Mouse (Mus musculus) kidney, postnatal 0 days (tissue): Measurements from ENCODE around the gene Palm2. TPM values are rescaled to one million over a fixed set of nuclear protein-coding genes. Genes with fewer than 3 reads are reported as not detected.
A peak's percentile ranks its signal among the peaks of the same experiment; 100 is the strongest.

Experiments
- ATAC-seq: fragments of 200-750 bp; cut with Nextera tagmentation; replicated peaks from 2 replicates; pipeline ENCODE4 v1.8.0; 2017; ENCODE audit warnings: low read depth, moderate number of reproducible peaks, moderate TSS enrichment, moderate library complexity; ENCODE audit not compliant: low FRiP score
- DNase-seq: peaks from one replicate; pipeline ENCODE4 v3.0.0-alpha.2; 2016; ENCODE audit warnings: low spot score
- H3K27ac ChIP-seq: fragments of 300-500 bp; sonication (generic); 2 replicates; pipeline ENCODE4 v1.5.1; 2014; ENCODE audit warnings: mild to moderate bottlenecking
- H3K27me3 ChIP-seq: fragments of 300-500 bp; sonication (generic); 2 replicates; pipeline ENCODE4 v1.6.1; 2014; ENCODE audit warnings: low read length, mixed read lengths; ENCODE audit not compliant: insufficient read depth
- H3K36me3 ChIP-seq: fragments of 300-500 bp; sonication (generic); 2 replicates; pipeline ENCODE4 v1.6.1; 2014; ENCODE audit warnings: low read length, mixed read lengths; ENCODE audit not compliant: insufficient read depth
- H3K4me1 ChIP-seq: fragments of 300-500 bp; sonication (generic); replicated peaks from 2 replicates; pipeline ENCODE4 v1.6.1; 2014; ENCODE audit warnings: antibody characterized with exemption, low read length, mixed read lengths; ENCODE audit not compliant: insufficient read depth
- H3K4me2 ChIP-seq: fragments of 300-500 bp; sonication (generic); 2 replicates; pipeline ENCODE4 v1.6.1; 2014; ENCODE audit warnings: mild to moderate bottlenecking, low read length, moderate library complexity, mixed read lengths
- H3K4me3 ChIP-seq: fragments of 300-500 bp; sonication (generic); replicated peaks from 2 replicates; pipeline ENCODE4 v1.5.1; 2014; ENCODE audit warnings: low read depth, low read length
- H3K9ac ChIP-seq: fragments of 300-500 bp; sonication (generic); 2 replicates; pipeline ENCODE4 v1.6.1; 2014; ENCODE audit warnings: low read depth, low read length
- H3K9me3 ChIP-seq: fragments of 300-500 bp; sonication (generic); replicated peaks from 2 replicates; pipeline ENCODE4 v1.6.1; 2016; ENCODE audit warnings: low read length, inconsistent platforms, mixed read lengths
- CTCF ChIP-seq: IDR thresholded peaks from 2 replicates; pipeline ENCODE4 v1.5.1; 2016; ENCODE audit warnings: antibody characterized with exemption, low read depth, mild to moderate bottlenecking, moderate library complexity
- WGBS: fragments of 180-500 bp; shearing (Covaris S2); extraction: QIAGEN DNeasy Blood & Tissue Kit; methylation state at CpG from one replicate; pipeline ENCODE4 v1.1.7; 2014; 5-methylcytosine and 5-hydroxymethylcytosine counted together
- polyA plus RNA-seq: library from polyadenylated mRNA; unstranded; fragments of >200 nt; fragmentation: Nextera tagmentation; extraction: Ambion mirVana; gene quantifications from 2 replicates; pipeline ENCODE4 v1.2.1, GENCODE M21; 2015

The Palm2 gene
- polyA plus RNA-seq, 1 experiment from 2014 or later = 0.54 TPM

DNA sequence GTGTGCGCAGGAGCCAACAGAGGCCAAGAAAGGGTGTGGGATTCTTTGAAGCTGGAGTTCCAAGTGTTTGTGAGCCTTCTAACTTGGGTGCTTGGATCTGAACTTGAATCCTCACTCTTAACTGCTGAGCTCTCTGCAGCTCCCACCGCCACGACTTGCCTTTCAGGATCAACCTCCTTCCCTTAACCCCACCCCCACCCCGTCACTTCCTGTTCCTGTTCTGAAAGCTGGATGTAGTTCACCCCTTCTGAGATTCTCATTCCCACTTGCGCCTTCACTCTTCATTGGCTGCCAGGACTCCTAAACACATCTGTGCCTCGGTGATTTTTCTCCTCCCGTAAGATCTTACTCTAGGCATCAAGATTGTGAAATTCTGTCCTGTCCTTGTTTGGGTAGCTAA is 240.3 kb downstream of the Palm2 start:
- H3K36me3 ChIP-seq = no peaks in the 10 kb centered on the region
- no peak for DNase-seq
- no peak overlapping the region for H3K9ac ChIP-seq
- H3K4me2 ChIP-seq = no peak overlapping the region
- peak overlapping the region; percentile 71; the same call in 1 of the 2 replicates for H3K27ac ChIP-seq
- TF ChIP-seq CTCF = no peak
- WGBS = 67% methylated on average over 7 of the region's 7 CpGs
- H3K4me3 ChIP-seq = no peak overlapping the region
- 0 out of 2 replicates have a peak, but pooled peaks cover 18% of the 10 kb centered on the region for H3K4me1 ChIP-seq
- no peak for ATAC-seq
- no peaks in the 10 kb centered on the region for H3K9me3 ChIP-seq
- H3K27me3 ChIP-seq = no peaks in the 10 kb centered on the region

DNA sequence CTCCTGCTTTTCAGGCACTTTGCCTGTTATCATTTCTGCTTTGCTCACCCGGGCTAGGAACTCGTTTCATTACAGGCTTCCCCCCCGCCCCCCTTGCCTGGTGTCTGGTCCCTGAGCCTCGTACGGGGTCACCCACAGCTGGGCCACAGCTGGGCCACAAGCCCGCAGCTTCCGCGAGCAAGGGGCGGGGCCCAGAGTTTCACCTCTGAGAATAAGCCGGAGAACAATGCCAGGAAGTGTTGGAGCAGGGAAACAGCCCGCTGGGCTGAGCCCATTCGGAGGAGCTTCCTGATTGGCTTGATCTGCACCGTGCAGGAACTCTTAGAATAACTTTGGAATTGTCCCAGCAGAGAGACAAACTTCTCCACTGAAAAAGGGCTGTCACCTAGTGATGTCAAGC is 241.3 kb downstream of the Palm2 start:
- TF ChIP-seq CTCF = no peak
- ATAC-seq (peak; percentile 71; the same call in 1 of the 2 replicates), DNase-seq (peak; percentile 86)
- Histone ChIP-seq H3K9me3 (no peaks in the 10 kb centered on the region), H3K27me3 (no peaks in the 10 kb centered on the region), H3K4me1 (0 out of 2 replicates have a peak, but pooled peaks cover 18% of the 10 kb centered on the region), H3K27ac (peak overlapping the region; percentile 71), H3K4me2 (peak overlapping the region; percentile 52), H3K9ac (0 out of 2 replicates have a peak overlapping the region, but pooled peaks have one; percentile 18), H3K36me3 (no peaks in the 10 kb centered on the region), H3K4me3 (0 out of 2 replicates have a peak overlapping the region, but pooled peaks have one; percentile 18)
- WGBS = under 1% methylated on average over 13 of the region's 13 CpGs

DNA sequence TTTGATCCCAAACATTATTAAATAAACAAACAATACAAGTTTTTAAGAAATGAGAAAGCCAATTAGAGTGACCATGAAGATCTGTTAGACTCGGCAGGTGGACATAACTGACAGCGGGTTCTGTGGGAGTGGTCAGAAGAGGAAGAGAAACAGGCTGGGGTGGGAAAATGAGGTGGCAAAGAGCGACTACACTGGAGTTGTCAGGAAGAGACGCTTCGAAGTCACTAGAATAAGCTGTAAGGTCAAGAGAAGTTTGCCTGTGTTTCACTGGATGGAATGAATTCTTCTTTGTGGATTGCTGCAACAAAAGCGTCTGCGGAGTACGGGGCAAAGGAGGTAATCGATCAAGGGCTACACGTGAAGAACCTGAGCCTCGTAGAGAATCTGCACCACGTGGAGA is 243.9 kb downstream of the Palm2 start:
- no peak overlapping the region for H3K9ac ChIP-seq
- no peak overlapping the region for H3K4me2 ChIP-seq
- peaks cover 18% of the 10 kb centered on the region; the same call in 1 of the 2 replicates for H3K4me1 ChIP-seq
- H3K9me3 ChIP-seq = no peaks in the 10 kb centered on the region
- 75% methylated on average over 12 of the region's 12 CpGs for WGBS
- H3K27ac ChIP-seq = no peak overlapping the region
- H3K27me3 ChIP-seq = no peaks in the 10 kb centered on the region
- H3K4me3 ChIP-seq = no peak overlapping the region
- no peaks in the 10 kb centered on the region for H3K36me3 ChIP-seq
- TF ChIP-seq CTCF = no peak
- no peak for DNase-seq
- ATAC-seq = no peak

GRCm38 (mm10) chr4:57678991-57679457 is 245.0 kb downstream of the Palm2 start:
- H3K9ac ChIP-seq = no peak overlapping the region
- H3K36me3 ChIP-seq = no peaks in the 10 kb centered on the region
- no peaks in the 10 kb centered on the region for H3K9me3 ChIP-seq
- ATAC-seq (no peak), DNase-seq (no peak)
- TF ChIP-seq CTCF = no peak
- WGBS = 86% methylated on average over 9 of the region's 9 CpGs
- no peak overlapping the region for H3K4me3 ChIP-seq
- H3K27me3 ChIP-seq = no peaks in the 10 kb centered on the region
- peaks cover 15% of the 10 kb centered on the region; the same call in 1 of the 2 replicates for H3K4me1 ChIP-seq
- H3K4me2 ChIP-seq = no peak overlapping the region
- H3K27ac ChIP-seq = no peak overlapping the region

GRCm38 (mm10) chr4:57680186-57680585 is 246.1 kb downstream of the Palm2 start:
- ATAC-seq (no peak), DNase-seq (no peak)
- Histone ChIP-seq H3K9me3 (no peaks in the 10 kb centered on the region), H3K4me1 (peaks cover 10% of the 10 kb centered on the region; the same call in 1 of the 2 replicates), H3K27me3 (no peaks in the 10 kb centered on the region), H3K4me2 (no peak overlapping the region), H3K27ac (no peak overlapping the region), H3K9ac (no peak overlapping the region), H3K4me3 (no peak overlapping the region), H3K36me3 (no peaks in the 10 kb centered on the region)
- TF ChIP-seq CTCF = no peak
- 86% methylated on average over 12 of the region's 12 CpGs for WGBS

- Histone ChIP-seq H3K9ac (no peak overlapping the region), H3K4me2 (peak overlapping the region; percentile 4; the same call in 1 of the 2 replicates), H3K36me3 (no peaks in the 10 kb centered on the region), H3K27ac (peak overlapping the region; percentile 10; the same call in 1 of the 2 replicates), H3K4me1 (peaks cover 6% of the 10 kb centered on the region; the same call in 1 of the 2 replicates), H3K27me3 (no peaks in the 10 kb centered on the region), H3K9me3 (no peaks in the 10 kb centered on the region), H3K4me3 (no peak overlapping the region)
- TF ChIP-seq CTCF = no peak
- ATAC-seq (peak; percentile 90), DNase-seq (peak; percentile 87)
- WGBS = 15% methylated on average over 12 of the region's 12 CpGs
Observed at GRCm38 (mm10) chr4:57681511-57681910, 247.5 kb downstream of the Palm2 start.
